Mouse (Mus musculus): ENCODE measurements at regions not wholly inside any gene's neighbourhood (a gene's known extent, or its start where the extent isn't known, plus 50 kb on each side); places are given as distances from the start of the nearest gene placed in this dataset.

- ATAC-seq (ENCODE audit: low TSS enrichment), result peak; percentile 46
Measured at GRCm38 (mm10) chr8:10869866-10870265, 138.4 kb downstream of the Irs2 start.

- no peak for ATAC-seq (ENCODE audit: low TSS enrichment)
Measured at GRCm38 (mm10) chr8:10866696-10867395, 141.4 kb downstream of the Irs2 start.

DNA sequence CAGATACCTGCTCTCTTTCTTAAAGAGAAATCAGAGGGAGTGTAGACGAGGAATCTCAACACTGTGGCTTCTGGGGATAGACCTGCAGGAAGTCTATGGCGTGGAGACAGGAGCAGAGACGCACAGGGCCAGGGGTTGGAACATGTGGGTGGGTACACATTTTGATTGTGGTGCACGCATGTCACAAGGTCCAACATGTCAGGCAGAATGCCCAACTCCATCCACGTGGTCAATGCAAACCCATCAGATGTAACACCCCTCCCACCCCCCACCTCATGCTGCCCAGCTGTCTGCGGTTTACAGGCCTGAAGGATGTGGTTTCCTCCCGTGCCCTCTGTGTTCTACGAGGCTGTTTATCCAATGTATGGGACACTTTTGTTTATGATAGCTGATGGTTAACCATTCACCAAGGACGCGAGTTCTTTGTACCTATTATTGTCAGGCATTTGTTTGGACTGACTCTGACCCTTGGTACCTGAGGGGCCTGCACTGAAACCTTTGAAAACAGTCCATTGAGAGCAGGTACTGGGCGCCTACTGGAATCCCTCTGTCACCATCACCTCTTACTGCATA, 142.2 kb downstream of the Irs2 start:
- ATAC-seq (ENCODE audit: low TSS enrichment), result no peak

DNA sequence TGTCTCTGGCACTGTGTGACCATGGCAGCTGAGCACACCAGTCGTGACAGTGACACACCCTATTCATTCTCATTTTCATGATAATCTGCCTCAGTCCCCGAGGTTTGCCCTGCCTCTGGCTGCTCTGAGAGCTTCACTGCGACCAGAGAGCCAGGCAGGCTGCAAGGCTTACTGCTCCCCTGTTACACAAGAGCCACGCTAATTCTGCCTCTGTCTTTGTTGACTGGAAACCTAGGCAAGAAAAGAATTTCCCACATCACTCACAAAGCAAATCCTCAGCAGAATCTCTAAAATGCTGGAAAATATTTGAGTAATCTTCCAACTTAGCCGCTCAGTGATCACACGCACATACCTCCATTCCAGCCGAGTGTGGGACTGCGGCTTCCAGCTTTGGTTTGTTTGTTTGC, 142.8 kb downstream of the Irs2 start:
- ATAC-seq (ENCODE audit: low TSS enrichment), result peak; percentile 41; the same call in 1 of the 2 replicates

DNA sequence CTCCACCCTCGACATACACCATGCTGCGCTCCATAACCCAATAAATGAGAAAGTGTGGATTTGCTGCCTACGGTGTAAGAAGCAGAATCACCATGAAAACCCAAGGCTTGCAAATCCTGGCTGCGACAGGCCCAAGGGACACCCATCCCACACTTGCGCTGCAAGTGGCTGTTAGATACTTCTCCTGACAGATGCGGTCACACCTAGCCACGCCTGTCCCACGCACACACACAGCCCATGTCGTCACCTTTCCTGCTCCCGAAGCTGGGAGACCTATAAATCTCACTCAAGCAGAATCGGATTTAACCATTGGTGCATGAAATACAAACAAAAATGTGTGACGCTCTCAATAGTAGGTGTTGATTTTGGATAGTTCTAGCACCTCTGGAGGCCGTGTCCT, 145.8 kb downstream of the Irs2 start:
- no peak for ATAC-seq (ENCODE audit: low TSS enrichment)

GRCm38 (mm10) chr8:10860810-10861209, 147.4 kb downstream of the Irs2 start:
- ATAC-seq (ENCODE audit: low TSS enrichment), result no peak

GRCm38 (mm10) chr8:10857874-10858273, 150.4 kb downstream of the Irs2 start:
- ATAC-seq (ENCODE audit: low TSS enrichment), result no peak

DNA sequence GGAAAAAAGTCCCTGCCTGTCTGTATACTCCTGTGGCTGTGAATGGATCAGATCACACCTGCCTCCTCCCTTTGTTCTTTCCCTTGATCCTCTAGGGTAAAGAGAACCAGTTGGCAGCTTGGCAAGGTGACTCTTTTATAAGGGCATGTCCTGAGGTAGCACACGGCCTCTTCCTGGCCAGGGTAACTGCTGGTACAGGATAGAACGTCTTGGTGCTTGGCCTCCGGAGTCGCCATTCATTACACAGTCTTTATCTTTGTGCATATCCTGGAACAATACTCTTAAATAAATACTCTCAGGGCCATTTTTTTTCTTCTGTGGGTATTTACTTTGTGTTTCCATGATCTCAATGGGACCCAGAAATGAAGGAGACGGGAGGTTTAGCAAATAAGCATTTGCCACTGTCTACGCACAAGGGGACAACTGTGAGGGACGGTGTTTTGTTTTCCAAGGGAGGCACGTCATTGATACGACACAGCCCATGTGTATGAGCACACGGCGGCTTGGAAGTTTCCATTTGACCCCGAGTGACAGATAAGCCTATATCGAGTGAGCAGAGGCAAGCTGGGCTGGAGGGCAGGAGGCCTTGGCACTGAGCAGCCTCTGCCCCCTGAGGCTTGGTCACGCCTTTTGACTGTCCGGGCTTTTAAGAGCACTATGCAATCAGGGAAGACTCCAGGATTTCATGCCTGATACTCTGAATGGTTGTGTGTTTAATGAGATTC, 151.1 kb downstream of the Irs2 start:
- ATAC-seq (ENCODE audit: low TSS enrichment), result no peak

- ATAC-seq (ENCODE audit: low TSS enrichment), result no peak
Measured at GRCm38 (mm10) chr8:10855696-10856095, 152.6 kb downstream of the Irs2 start.

- no peak for ATAC-seq (ENCODE audit: low TSS enrichment)
Measured at GRCm38 (mm10) chr8:10855131-10855530, 153.1 kb downstream of the Irs2 start.

DNA sequence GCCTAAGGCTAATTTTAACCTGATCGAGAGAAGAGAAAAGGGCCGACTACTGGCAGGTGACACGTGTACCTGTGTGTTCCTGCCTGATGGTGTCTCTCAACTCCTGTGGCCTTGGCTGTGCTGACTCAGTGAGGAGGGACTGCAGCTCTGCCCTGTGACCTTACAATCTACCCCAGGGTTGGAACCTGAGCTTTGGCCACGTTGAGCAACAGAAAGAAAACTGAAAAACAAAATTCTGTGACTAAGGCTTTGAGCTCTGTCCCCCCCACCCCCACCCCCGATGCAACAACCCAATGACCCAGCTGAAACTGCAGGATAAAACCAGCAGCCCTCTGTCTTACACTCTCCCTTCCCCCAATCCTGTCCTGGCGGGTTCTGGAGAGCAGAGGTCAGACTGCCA, 153.7 kb downstream of the Irs2 start:
- no peak for ATAC-seq (ENCODE audit: low TSS enrichment)

- ATAC-seq (ENCODE audit: low TSS enrichment), result no peak
Measured at GRCm38 (mm10) chr8:10853901-10854300, 154.4 kb downstream of the Irs2 start.

- ATAC-seq (ENCODE audit: low TSS enrichment), result no peak
Measured at GRCm38 (mm10) chr8:10849916-10850315, 158.3 kb downstream of the Irs2 start.

DNA sequence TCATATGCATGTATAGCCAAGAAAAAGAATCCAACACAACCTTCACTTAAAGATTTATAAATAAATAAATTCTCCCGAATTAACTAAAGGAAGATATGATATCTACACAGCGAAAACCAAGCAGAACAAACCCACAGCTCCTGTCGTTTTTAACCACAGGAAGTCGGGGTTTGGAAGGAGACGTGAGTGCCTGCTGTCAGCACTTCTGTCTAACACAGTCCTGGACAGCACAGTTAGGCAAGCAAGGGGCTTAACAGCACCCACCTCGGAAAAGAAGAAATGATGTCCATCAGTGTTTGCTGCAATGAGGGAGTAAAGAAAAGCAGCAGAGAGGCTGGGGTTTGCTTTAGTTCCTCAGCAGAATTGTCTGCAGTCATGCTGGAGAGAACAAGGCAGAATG, 162.7 kb downstream of the Irs2 start:
- ATAC-seq (ENCODE audit: low TSS enrichment), result no peak

- ATAC-seq (ENCODE audit: low TSS enrichment), result no peak
Measured at GRCm38 (mm10) chr8:10840853-10841531, 167.3 kb downstream of the Irs2 start.

DNA sequence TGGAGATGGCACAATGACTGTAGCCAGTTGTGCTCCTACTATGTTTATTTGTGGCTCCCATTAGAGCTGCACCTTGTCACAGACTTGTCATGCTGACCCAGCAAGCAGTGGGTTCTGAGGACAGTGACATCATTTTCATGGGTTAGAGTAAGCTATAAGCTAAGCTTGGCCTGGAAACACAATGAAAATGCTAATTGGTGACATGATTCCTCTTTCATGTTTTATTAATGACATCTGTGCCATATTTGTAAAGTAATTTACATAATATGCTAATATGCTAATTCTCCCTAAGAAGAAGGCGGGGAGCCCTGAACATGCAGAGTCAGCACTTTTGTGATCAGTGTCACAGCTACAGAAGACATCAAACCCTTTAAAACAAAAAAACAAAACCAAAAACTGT, 168.2 kb downstream of the Irs2 start:
- no peak for ATAC-seq (ENCODE audit: low TSS enrichment)

GRCm38 (mm10) chr8:10835054-10835453, 173.2 kb downstream of the Irs2 start:
- no peak for ATAC-seq (ENCODE audit: low TSS enrichment)

- ATAC-seq (ENCODE audit: low TSS enrichment), result no peak
Measured at GRCm38 (mm10) chr8:10831864-10832263, 176.4 kb downstream of the Irs2 start.

DNA sequence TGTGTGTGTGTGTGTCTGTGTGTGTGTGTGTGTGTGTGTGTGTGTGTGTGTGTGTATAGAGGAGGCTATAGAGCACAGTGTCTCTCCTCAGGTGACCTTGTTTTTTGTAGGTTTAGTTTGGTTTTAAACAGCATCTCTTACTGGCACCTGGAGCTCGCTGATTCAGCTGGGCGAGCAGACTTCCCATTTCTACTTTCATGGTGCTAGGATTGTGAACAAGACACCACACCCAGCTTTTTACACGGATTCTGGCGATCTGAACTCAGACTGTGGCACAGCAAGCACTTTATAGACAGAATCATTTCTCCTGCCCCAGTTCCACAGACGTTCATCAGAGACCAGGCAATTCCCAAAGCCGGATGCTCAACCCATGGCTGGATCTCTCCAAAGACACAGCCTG, 177.0 kb downstream of the Irs2 start:
- no peak for ATAC-seq (ENCODE audit: low TSS enrichment)

DNA sequence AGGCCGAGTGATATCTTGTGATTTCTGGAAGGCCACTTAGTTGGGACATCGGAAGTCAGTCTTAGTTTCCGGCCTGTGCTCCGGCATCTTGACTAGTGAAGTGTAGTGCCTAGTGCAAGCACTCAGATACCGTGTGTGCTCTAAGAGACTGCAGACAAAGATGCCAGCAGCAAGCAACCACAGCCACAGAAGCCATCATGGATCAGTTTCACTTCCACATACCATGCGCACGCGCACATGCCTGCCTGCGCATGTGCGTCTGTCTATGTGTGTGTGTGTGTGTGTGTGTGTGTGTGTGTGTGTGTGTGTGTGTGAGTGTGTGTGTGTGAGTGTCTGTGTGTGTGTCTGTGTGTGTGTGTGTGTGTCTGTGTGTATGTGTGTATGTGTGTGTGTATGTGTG, 177.4 kb downstream of the Irs2 start:
- ATAC-seq (ENCODE audit: low TSS enrichment), result no peak

DNA sequence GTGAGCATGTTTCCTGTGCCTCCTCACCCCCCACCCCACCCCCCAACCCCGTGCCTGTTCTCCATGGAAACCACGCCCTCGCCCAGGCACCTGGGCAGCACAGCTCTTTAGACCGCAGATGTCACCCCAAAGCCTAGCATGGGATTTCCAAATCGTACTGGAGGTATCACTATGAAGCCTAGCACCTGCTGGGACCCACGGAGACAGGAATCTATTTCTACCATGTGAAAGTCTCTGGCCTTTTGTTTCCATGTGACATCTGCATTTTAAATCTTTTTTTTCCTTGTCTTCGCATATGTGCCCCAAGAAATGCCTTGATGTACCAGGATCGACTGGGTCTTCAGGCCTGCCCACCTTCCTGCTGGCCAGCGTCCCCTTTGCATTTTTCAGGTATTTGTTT, 179.7 kb downstream of the Irs2 start:
- no peak for ATAC-seq (ENCODE audit: low TSS enrichment)

GRCm38 (mm10) chr8:10827560-10827959, 180.7 kb downstream of the Irs2 start:
- no peak for ATAC-seq (ENCODE audit: low TSS enrichment)

GRCm38 (mm10) chr8:10825981-10826380, 182.3 kb downstream of the Irs2 start:
- 0 out of 2 replicates have a peak, but pooled peaks have one; percentile 29 for ATAC-seq (ENCODE audit: low TSS enrichment)
